Mouse (Mus musculus): ENCODE data around the gene Sync.

DNA sequence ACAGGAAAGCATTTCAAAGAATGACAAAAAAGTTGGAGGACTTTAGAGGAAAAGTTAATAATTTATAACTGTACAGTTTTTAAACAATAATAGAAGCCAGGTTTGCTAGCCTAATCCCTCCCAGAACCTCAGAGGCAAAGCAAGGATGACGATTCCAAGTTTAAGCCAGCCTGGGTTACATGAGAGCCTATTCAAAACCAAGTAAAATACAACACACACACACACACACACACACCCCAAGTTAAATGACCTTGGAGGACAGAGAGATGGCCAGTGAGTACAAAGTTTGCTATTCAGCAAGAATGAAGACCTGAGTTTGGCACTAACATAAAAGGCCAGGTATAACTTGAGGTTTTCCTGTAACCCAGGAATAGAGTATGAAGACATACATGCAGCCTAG, 38.8 kb downstream of the Sync start:
- TF ChIP-seq CTCF (IDR thresholded peaks at IDR 0.05; ENCODE audit: low read depth, low read length), result no peak
- no peak for TF ChIP-seq POLR2A (IDR thresholded peaks at IDR 0.05; ENCODE audit: insufficient read depth, low read length)
- TF ChIP-seq EP300 (IDR thresholded peaks at IDR 0.05; ENCODE audit: insufficient read depth, low read depth, low read length), result no peak
